Mouse (Mus musculus): ENCODE results near the gene Ctbs. TPM values are rescaled to one million over a fixed set of nuclear protein-coding genes. Genes with fewer than 3 reads are reported as not detected.

Gene Ctbs
- polyA plus RNA-seq (2015; fragmentation: Illumina TruSeq; extraction: RNeasy Lipid Tissue Mini Kit (QIAGEN cat#74804); ENCODE audit: insufficient read depth, low replicate concordance): 12.0 TPM

GRCm38 (mm10) chr3:146449745-146450250, at the start of gene Ctbs:
Ctbs (plus strand) TSS chr3:146449795.

DNA sequence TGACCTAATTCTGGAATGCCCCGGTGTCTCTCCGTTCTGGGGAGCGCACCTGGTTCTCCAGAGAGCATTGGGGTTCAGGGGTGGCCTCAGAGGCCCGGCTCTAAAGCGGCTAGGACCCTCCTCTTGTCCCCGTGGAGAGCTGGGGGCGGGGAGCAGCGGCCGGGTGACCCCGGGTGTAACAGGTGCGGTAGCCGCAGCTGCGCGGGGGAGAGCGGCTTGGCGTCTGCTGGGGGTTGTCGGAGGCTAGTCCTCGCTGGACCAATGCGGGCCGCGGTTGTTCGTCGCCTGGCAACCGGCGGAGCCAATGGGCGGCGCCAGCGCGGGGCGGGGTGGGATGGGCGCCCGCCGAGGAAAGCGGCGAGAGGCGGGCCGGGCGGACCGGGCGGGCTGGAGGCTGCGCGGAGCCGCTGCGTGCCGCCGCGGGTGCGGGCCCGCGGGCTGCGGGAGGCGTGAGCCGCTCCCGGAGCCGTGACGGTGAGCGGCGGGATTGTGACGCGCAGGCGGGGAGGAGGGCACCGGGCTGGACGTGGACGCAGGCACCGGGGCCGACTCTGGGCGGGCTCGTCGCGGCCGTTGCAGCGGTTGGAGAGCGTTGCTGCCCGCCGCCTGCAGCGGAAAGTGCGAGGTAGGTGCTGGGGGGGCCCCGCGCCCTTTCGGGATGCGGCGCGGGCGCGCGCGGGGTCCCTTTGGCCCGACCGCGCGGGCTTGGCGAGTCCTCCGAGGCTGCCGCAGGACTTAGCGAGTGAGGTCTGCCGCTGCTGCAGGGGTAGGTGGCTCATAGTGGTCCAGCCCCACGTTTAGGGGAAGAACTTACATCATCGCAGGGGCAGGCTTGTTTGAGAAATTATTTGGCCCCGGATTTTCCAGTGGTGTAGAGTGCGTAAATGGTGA, 45.0 kb upstream of the Ctbs start, which contains the start of gene Ssx2ip:
Ssx2ip (plus strand) TSS at position 332 of the 891 bp plus-strand sequence.

GRCm38 (mm10) chr3:146499431-146500002, 49.9 kb downstream of the Ctbs start, which contains the start of the genes Spata1 and Gng5:
Spata1 (minus strand) TSS chr3:146499753.
Gng5 (plus strand) TSS chr3:146499807.

Other genes with a start within 250 kb of the Ctbs start
- 0.93 TPM for gene Lpar3, start 228.8 kb upstream of the Ctbs start, polyA plus RNA-seq (2015; fragmentation: Illumina TruSeq; extraction: RNeasy Lipid Tissue Mini Kit (QIAGEN cat#74804); ENCODE audit: insufficient read depth, low replicate concordance)
- gene Ssx2ip, start 45.2 kb upstream of the Ctbs start, polyA plus RNA-seq (2015; fragmentation: Illumina TruSeq; extraction: RNeasy Lipid Tissue Mini Kit (QIAGEN cat#74804); ENCODE audit: insufficient read depth, low replicate concordance): 4.7 TPM
- 14.0 TPM for gene Spata1, start 50.0 kb downstream of the Ctbs start, polyA plus RNA-seq (2015; fragmentation: Illumina TruSeq; extraction: RNeasy Lipid Tissue Mini Kit (QIAGEN cat#74804); ENCODE audit: insufficient read depth, low replicate concordance)
- gene Gng5, start 50.0 kb downstream of the Ctbs start, polyA plus RNA-seq (2015; fragmentation: Illumina TruSeq; extraction: RNeasy Lipid Tissue Mini Kit (QIAGEN cat#74804); ENCODE audit: insufficient read depth, low replicate concordance): 260 TPM
- gene Rpf1, start 71.6 kb downstream of the Ctbs start, polyA plus RNA-seq (2015; fragmentation: Illumina TruSeq; extraction: RNeasy Lipid Tissue Mini Kit (QIAGEN cat#74804); ENCODE audit: insufficient read depth, low replicate concordance): 71.6 TPM
- gene Uox, start 120.6 kb downstream of the Ctbs start, polyA plus RNA-seq (2015; fragmentation: Illumina TruSeq; extraction: RNeasy Lipid Tissue Mini Kit (QIAGEN cat#74804); ENCODE audit: insufficient read depth, low replicate concordance): not detected
- not detected for gene Dnase2b, start 165.8 kb downstream of the Ctbs start, polyA plus RNA-seq (2015; fragmentation: Illumina TruSeq; extraction: RNeasy Lipid Tissue Mini Kit (QIAGEN cat#74804); ENCODE audit: insufficient read depth, low replicate concordance)
- gene 4930503B20Rik, start 201.5 kb downstream of the Ctbs start, polyA plus RNA-seq (2015; fragmentation: Illumina TruSeq; extraction: RNeasy Lipid Tissue Mini Kit (QIAGEN cat#74804); ENCODE audit: insufficient read depth, low replicate concordance): 0.12 TPM
- 0.51 TPM for gene Samd13, start 235.8 kb downstream of the Ctbs start, polyA plus RNA-seq (2015; fragmentation: Illumina TruSeq; extraction: RNeasy Lipid Tissue Mini Kit (QIAGEN cat#74804); ENCODE audit: insufficient read depth, low replicate concordance)

Data from spleen, adult 10 weeks (tissue).